12 mouse cellular contexts compared by ENCODE assay signal in genomic region chr7:110625489-110625888, GRCm38 (mm10). TPM values are rescaled to one million over a fixed set of nuclear protein-coding genes. Genes with fewer than 3 reads are reported as not detected.
DNase-seq lines count a peak whose midpoint lies in the region; ATAC-seq and TF ChIP-seq lines count a peak whose summit lies in the region.
"Had no signal": no experiment of that assay in that cellular context is flagged by ENCODE, and none has a peak within 500 bp of the region (broad histone marks: within the 10 kb centered on the region; RNA-seq: fewer than 3 reads in every experiment).

No protein-coding gene starts in this region.

- 0 out of 2 replicates have a peak, but pooled peaks cover 5% of the 10 kb centered on the region for H3K79me2 ChIP-seq in CH12.LX (replicated peaks; ENCODE audit: control insufficient read depth, extremely low read depth, insufficient read depth, poor library complexity, severe bottlenecking)

- no peak overlapping the region for H3K9ac ChIP-seq in kidney, postnatal 0 days (ENCODE audit: low read depth, low read length)
- no peak overlapping the region for H3K9ac ChIP-seq in CH12.LX (ENCODE audit: insufficient read depth, low read depth)
- H3K9ac ChIP-seq: forebrain, embryonic 13.5 days had no signal

- H3K27me3 ChIP-seq in kidney, postnatal 0 days (ENCODE audit: insufficient read depth, low read length), result no peaks in the 10 kb centered on the region
- peaks cover 39% of the 10 kb centered on the region for H3K27me3 ChIP-seq in CH12.LX (replicated peaks)
- H3K27me3 ChIP-seq in limb, embryonic 10.5 days (ENCODE audit: low read depth, poor library complexity, severe bottlenecking), result peaks cover 71% of the 10 kb centered on the region

- H3K27ac ChIP-seq in kidney, postnatal 0 days, result no peak overlapping the region
- no peak overlapping the region for H3K27ac ChIP-seq in CH12.LX (ENCODE audit: insufficient read depth, low read depth)
- H3K27ac ChIP-seq in limb, embryonic 10.5 days, result no peak overlapping the region
- H3K27ac ChIP-seq: forebrain, embryonic 13.5 days had no signal

- H3K9me3 ChIP-seq in kidney, postnatal 0 days (replicated peaks; ENCODE audit: low read length), result no peaks in the 10 kb centered on the region
- peaks cover 1% of the 10 kb centered on the region for H3K9me3 ChIP-seq in CH12.LX (replicated peaks; ENCODE audit: low read length)
- H3K9me3 ChIP-seq in limb, embryonic 10.5 days (replicated peaks), result no peaks in the 10 kb centered on the region
- H3K9me3 ChIP-seq: forebrain, embryonic 13.5 days had no signal

- WGBS in kidney, postnatal 0 days, result 55% methylated on average over 10 of the region's 10 CpGs
- 54% methylated on average over 10 of the region's 10 CpGs for WGBS in limb, embryonic 10.5 days

- ATAC-seq in kidney, postnatal 0 days (replicated peaks; ENCODE audit: low FRiP score, low read depth), result no peak
- no peak for ATAC-seq in activated CD4-positive, CD25-positive, alpha-beta regulatory T cell, adult 4 months
- ATAC-seq: forebrain, embryonic 13.5 days had no signal

- intact Hi-C loops in heart, postnatal 10 days (cut with DNase I), result no loop called here

- DNase-seq in heart, adult 11 months, result peak; percentile 93
- no peak for DNase-seq in heart, postnatal 10 days
- DNase-seq in kidney, postnatal 0 days (ENCODE audit: low spot score), result no peak
- no peak for DNase-seq in kidney, adult 8-10 months
- no peak for DNase-seq in CH12.LX (ENCODE audit: extremely low read depth)
- no peak for DNase-seq in limb, embryonic 10.5 days (ENCODE audit: low spot score)
- no peak for DNase-seq in cerebellum, adult 18-20 months
- DNase-seq: layer of hippocampus, postnatal 36 days; right cerebral cortex, postnatal 14 days had no signal

- dilution Hi-C loops in CH12.LX (cut with MboI; ENCODE audit: extremely low pct_ligation_motif_present, extremely low pct_unique_long_range_greater_than_20kb, low sequenced_read_pairs), result no loop called here

- H3K36me3 ChIP-seq in kidney, postnatal 0 days (ENCODE audit: insufficient read depth, low read length), result no peaks in the 10 kb centered on the region
- H3K36me3 ChIP-seq in CH12.LX (replicated peaks in 1 of 2; ENCODE audit: control insufficient read depth in 1 of 2, insufficient read depth in 1 of 2, low read length in 1 of 2), result no peaks in the 10 kb centered on the region
- no peaks in the 10 kb centered on the region for H3K36me3 ChIP-seq in limb, embryonic 10.5 days

- peaks cover 15% of the 10 kb centered on the region; the same call in 1 of the 2 replicates for H3K4me1 ChIP-seq in kidney, postnatal 0 days (replicated peaks; ENCODE audit: insufficient read depth, low read length)
- H3K4me1 ChIP-seq in CH12.LX (ENCODE audit: control insufficient read depth in 1 of 2, insufficient read depth in 2 of 2), result peaks cover 4 to 13% of the 10 kb centered on the region in 2 experiments; a peak in 3 of 4 replicates
- H3K4me1 ChIP-seq in limb, embryonic 10.5 days, result peaks cover 50% of the 10 kb centered on the region

- H3K4me3 ChIP-seq in kidney, postnatal 0 days (replicated peaks; ENCODE audit: low read depth, low read length), result peak overlapping the region; percentile 24
- peak overlapping the region in 1 of 3 experiments; percentile 34 for H3K4me3 ChIP-seq in CH12.LX (replicated peaks in 1 of 3; ENCODE audit: low read depth in 2 of 3, low read length in 2 of 3, poor library complexity in 1 of 3)
- H3K4me3 ChIP-seq in limb, embryonic 10.5 days, result peak overlapping the region; percentile 40; the same call in 1 of the 2 replicates
- H3K4me3 ChIP-seq: forebrain, embryonic 13.5 days had no signal

- no peak for TF ChIP-seq POLR2A in CH12.LX (IDR thresholded peaks at IDR 0.05; ENCODE audit: low read depth, low read length)

- TF ChIP-seq CTCF in kidney, postnatal 0 days (IDR thresholded peaks at IDR 0.05; ENCODE audit: low read depth), result no peak
- TF ChIP-seq CTCF in CH12.LX (conservative IDR thresholded peaks at IDR 0.05 in 1 of 2, IDR thresholded peaks at IDR 0.05 in 1 of 2; ENCODE audit: low read depth in 2 of 2, low read length in 2 of 2), result no peak

- H3K4me2 ChIP-seq in kidney, postnatal 0 days (ENCODE audit: low read length), result peak overlapping the region; percentile 85
- H3K4me2 ChIP-seq in CH12.LX (ENCODE audit: insufficient read depth, low read depth, poor library complexity, severe bottlenecking), result peak overlapping the region; percentile 91

- no peak for TF ChIP-seq EP300 in CH12.LX (IDR thresholded peaks at IDR 0.05; ENCODE audit: low read length)

- in situ Hi-C loops in CH12.LX (cut with MboI; ENCODE audit: low pct_ligation_motif_present, low pct_unique_long_range_greater_than_20kb, low sequenced_read_pairs), result loop anchor here (5.0 kb wide), 3 partner anchors 73 to 463 kb away; no protein-coding TSS in a partner anchor

- no peak for TF ChIP-seq RAD21 in CH12.LX (IDR thresholded peaks at IDR 0.05; ENCODE audit: low read depth, low read length)

TF ChIP-seq in CH12.LX, 34 proteins besides CTCF, POLR2A, EP300 and RAD21:
- TF ChIP-seq TCF12 (IDR thresholded peaks at IDR 0.05; ENCODE audit: low read depth, low read length) (0 out of 2 replicates have a peak, but pooled peaks have one; percentile 22), MEF2A (IDR thresholded peaks at IDR 0.05; ENCODE audit: borderline replicate concordance, low read depth, low read length) (no peak)

RNA-seq across cellular contexts. Expression of gene Adm, which starts 2.0 kb away (rescaled TPM):
- total RNA-seq in heart, postnatal 10 days (2021), result 10 to 100 TPM; 13.8 to 15.7 TPM
- 9.9 and 10.6 TPM in 2 replicates for polyA plus RNA-seq in kidney, postnatal 0 days (2015; fragmentation: Nextera tagmentation; extraction: Ambion mirVana)
- 13.2 and 23.2 TPM in 2 replicates for total RNA-seq in CH12.LX (2012; rRNA removed)
- total RNA-seq in CH12.LX (2014; rRNA removed), result 14.0 and 16.0 TPM in 2 replicates
- polyA plus RNA-seq in CH12.LX (2012; ENCODE audit: insufficient read length, low read depth), result 6.9 and 7.4 TPM in 2 replicates
- 1.3 and 1.6 TPM in 2 replicates for polyA plus RNA-seq in limb, embryonic 10.5 days (2016; fragmentation: Nextera tagmentation; extraction: Ambion mirVana)
- polyA plus RNA-seq in activated CD4-positive, CD25-positive, alpha-beta regulatory T cell, adult 4 months (2017; shearing (Covaris generic)), result not detected
- total RNA-seq: hematopoietic stem cell, adult 5-6 weeks had no signal

RNA-seq across cellular contexts. Expression of gene Sbf2, which starts 10.8 kb away (rescaled TPM):
- 10 to 100 TPM; 58.8 to 64.6 TPM for total RNA-seq in heart, postnatal 10 days (2021)
- polyA plus RNA-seq in kidney, postnatal 0 days (2015; fragmentation: Nextera tagmentation; extraction: Ambion mirVana), result 26.9 and 27.5 TPM in 2 replicates
- 9.5 and 11.4 TPM in 2 replicates for total RNA-seq in CH12.LX (2012; rRNA removed)
- 8.9 and 9.5 TPM in 2 replicates for total RNA-seq in CH12.LX (2014; rRNA removed)
- 19.1 and 21.5 TPM in 2 replicates for polyA plus RNA-seq in CH12.LX (2012; ENCODE audit: insufficient read length, low read depth)
- polyA plus RNA-seq in limb, embryonic 10.5 days (2016; fragmentation: Nextera tagmentation; extraction: Ambion mirVana), result 26.8 and 28.7 TPM in 2 replicates
- polyA plus RNA-seq in activated CD4-positive, CD25-positive, alpha-beta regulatory T cell, adult 4 months (2017; shearing (Covaris generic)), result 1 to 10 TPM in 1 of 2 experiments, under 1 TPM in 1; 0.84 to 2.3 TPM
